ENCODE assay signal across 20 mouse cellular contexts in genomic region chr5:149088891-149089290, GRCm38 (mm10).
DNase-seq lines count a peak whose midpoint lies in the region; ATAC-seq and TF ChIP-seq lines count a peak whose summit lies in the region.
"Had no signal": no experiment of that assay in that cellular context is flagged by ENCODE, and none has a peak within 500 bp of the region (broad histone marks: within the 10 kb centered on the region; RNA-seq: fewer than 3 reads in every experiment).

No protein-coding gene starts in this region.

- no peak for TF ChIP-seq CTCF in lung, postnatal 0 days (IDR thresholded peaks at IDR 0.05)
- TF ChIP-seq CTCF in MEL (IDR thresholded peaks at IDR 0.05 in 2 of 3, conservative IDR thresholded peaks at IDR 0.05 in 1 of 3; ENCODE audit: control insufficient read depth in 1 of 3, insufficient read depth in 1 of 3, low read depth in 2 of 3, low read length in 3 of 3, poor library complexity in 1 of 3, severe bottlenecking in 1 of 3), result no peak

- H3K4me2 ChIP-seq in lung, postnatal 0 days (replicated peaks; ENCODE audit: low read depth, low read length), result no peak overlapping the region
- H3K4me2 ChIP-seq: embryonic facial prominence, embryonic 12.5 days; forebrain, embryonic 15.5 days; hindbrain, embryonic 13.5 days had no signal

- no peak for ATAC-seq in lung, postnatal 0 days
- peak; percentile 98 for ATAC-seq in megakaryocyte, adult 5-6 weeks (ENCODE audit: poor library complexity, severe bottlenecking)
- ATAC-seq: forebrain, embryonic 15.5 days; midbrain, embryonic 16.5 days had no signal

- no peak for TF ChIP-seq POLR2A in MEL (IDR thresholded peaks at IDR 0.05; ENCODE audit: control insufficient read depth in 1 of 2, insufficient read depth in 1 of 2, low read depth in 1 of 2, low read length in 2 of 2, poor library complexity in 1 of 2)

- 83% methylated on average over 6 of the region's 6 CpGs for WGBS in lung, postnatal 0 days
- 82% methylated on average over 6 of the region's 6 CpGs for WGBS in embryonic facial prominence, embryonic 10.5 days

- no peaks in the 10 kb centered on the region for H3K9me3 ChIP-seq in lung, postnatal 0 days (ENCODE audit: low read length)
- no peaks in the 10 kb centered on the region for H3K9me3 ChIP-seq in MEL (replicated peaks; ENCODE audit: insufficient read depth, low read length)
- H3K9me3 ChIP-seq in embryonic facial prominence, embryonic 10.5 days, result no peaks in the 10 kb centered on the region
- H3K9me3 ChIP-seq: embryonic facial prominence, embryonic 12.5 days; forebrain, embryonic 15.5 days; hindbrain, embryonic 13.5 days had no signal

- DNase-seq in lung, postnatal 0 days (ENCODE audit: low spot score), result peak; percentile 27
- no peak for DNase-seq in lung, postnatal 14 days
- DNase-seq in A20 (ENCODE audit: low read depth, low spot score), result peak; percentile 90
- peak; percentile 72 for DNase-seq in MEL (ENCODE audit: low read depth, low spot score)
- DNase-seq in thymus, postnatal 0 days (ENCODE audit: low spot score), result no peak
- no peak for DNase-seq in testis, postnatal 14 days (ENCODE audit: low spot score)
- no peak for DNase-seq in embryonic facial prominence, embryonic 10.5 days (ENCODE audit: low spot score)
- DNase-seq: cerebellum, adult 8-10 months; gastrocnemius, postnatal 25 days; kidney, adult 9 months; retina, postnatal 1 day; right cerebral cortex, postnatal 4 days; thymus, adult 18-20 months had no signal

- no peak for TF ChIP-seq EP300 in lung, postnatal 0 days (IDR thresholded peaks at IDR 0.05)
- TF ChIP-seq EP300 in MEL (IDR thresholded peaks at IDR 0.05; ENCODE audit: low read depth in 1 of 2, low read length in 2 of 2), result peak in 1 of 2 experiments; percentile 62; a peak in 2 of 4 replicates

- no peaks in the 10 kb centered on the region for H3K4me1 ChIP-seq in lung, postnatal 0 days (ENCODE audit: insufficient read depth, low read depth, low read length)
- H3K4me1 ChIP-seq in MEL (ENCODE audit: control insufficient read depth in 1 of 2, insufficient read depth in 2 of 2, low read length in 2 of 2), result peaks cover 7 to 36% of the 10 kb centered on the region in 2 experiments; a peak in 3 of 4 replicates
- H3K4me1 ChIP-seq in embryonic facial prominence, embryonic 10.5 days, result no peaks in the 10 kb centered on the region
- H3K4me1 ChIP-seq: embryonic facial prominence, embryonic 12.5 days; forebrain, embryonic 15.5 days; hindbrain, embryonic 13.5 days had no signal

- H3K27ac ChIP-seq in lung, postnatal 0 days (ENCODE audit: low read length), result no peak overlapping the region
- H3K27ac ChIP-seq in MEL (ENCODE audit: control insufficient read depth, low read depth, low read length), result no peak overlapping the region
- H3K27ac ChIP-seq in embryonic facial prominence, embryonic 10.5 days (replicated peaks), result no peak overlapping the region
- H3K27ac ChIP-seq: embryonic facial prominence, embryonic 12.5 days; forebrain, embryonic 15.5 days; hindbrain, embryonic 13.5 days had no signal

- no peak for TF ChIP-seq RAD21 in MEL (IDR thresholded peaks at IDR 0.05; ENCODE audit: low read depth, low read length)

- no peaks in the 10 kb centered on the region for H3K79me2 ChIP-seq in MEL (ENCODE audit: control insufficient read depth, insufficient read depth, low read length, poor library complexity)

- H3K27me3 ChIP-seq in lung, postnatal 0 days (replicated peaks; ENCODE audit: insufficient read depth, low read length), result no peaks in the 10 kb centered on the region
- no peaks in the 10 kb centered on the region for H3K27me3 ChIP-seq in MEL (ENCODE audit: control insufficient read depth in 1 of 2, insufficient read depth in 2 of 2, low read length in 2 of 2)
- no peaks in the 10 kb centered on the region for H3K27me3 ChIP-seq in embryonic facial prominence, embryonic 10.5 days (replicated peaks; ENCODE audit: low read depth, poor library complexity, severe bottlenecking)
- H3K27me3 ChIP-seq: embryonic facial prominence, embryonic 12.5 days; forebrain, embryonic 15.5 days; hindbrain, embryonic 13.5 days had no signal

- H3K9ac ChIP-seq in lung, postnatal 0 days (replicated peaks; ENCODE audit: low read depth), result no peak overlapping the region
- no peak overlapping the region for H3K9ac ChIP-seq in MEL (ENCODE audit: control insufficient read depth, low read depth, low read length, poor library complexity, severe bottlenecking)
- H3K9ac ChIP-seq: embryonic facial prominence, embryonic 12.5 days; forebrain, embryonic 15.5 days; hindbrain, embryonic 13.5 days had no signal

- no peaks in the 10 kb centered on the region for H3K36me3 ChIP-seq in lung, postnatal 0 days (ENCODE audit: insufficient read depth, low read length)
- H3K36me3 ChIP-seq in MEL (ENCODE audit: control insufficient read depth in 1 of 2, insufficient read depth in 2 of 2, low read length in 2 of 2), result peaks cover 0 to 19% of the 10 kb centered on the region in 2 experiments; a peak in 2 of 4 replicates
- H3K36me3 ChIP-seq in embryonic facial prominence, embryonic 10.5 days (replicated peaks), result no peaks in the 10 kb centered on the region
- H3K36me3 ChIP-seq: embryonic facial prominence, embryonic 12.5 days; forebrain, embryonic 15.5 days; hindbrain, embryonic 13.5 days had no signal

- no peak overlapping the region for H3K4me3 ChIP-seq in lung, postnatal 0 days (ENCODE audit: low read depth, low read length)
- no peak overlapping the region for H3K4me3 ChIP-seq in MEL (ENCODE audit: control insufficient read depth in 1 of 2, insufficient read depth in 1 of 2, low read depth in 2 of 2, low read length in 2 of 2)
- no peak overlapping the region for H3K4me3 ChIP-seq in embryonic facial prominence, embryonic 10.5 days
- H3K4me3 ChIP-seq: embryonic facial prominence, embryonic 12.5 days; erythroblast, embryonic 14.5 days; forebrain, embryonic 15.5 days; hindbrain, embryonic 13.5 days; megakaryocyte, embryonic 14.5 days had no signal

TF ChIP-seq in MEL, 35 proteins besides CTCF, POLR2A, EP300 and RAD21:
- no peak for TF ChIP-seq MYC (IDR thresholded peaks at IDR 0.05; ENCODE audit: low read depth, low read length)
- no peak for TF ChIP-seq BHLHE40 (IDR thresholded peaks at IDR 0.05; ENCODE audit: borderline replicate concordance, low read depth, low read length)
- TF ChIP-seq SMC3 (IDR thresholded peaks at IDR 0.05; ENCODE audit: low read depth, low read length), result no peak
- TF ChIP-seq UBTF (IDR thresholded peaks at IDR 0.05; ENCODE audit: borderline replicate concordance, insufficient read depth, low read depth, low read length), result no peak
- no peak for TF ChIP-seq GATA1 (IDR thresholded peaks at IDR 0.05; ENCODE audit: low read depth, low read length)
- no peak for TF ChIP-seq SIN3A (IDR thresholded peaks at IDR 0.05; ENCODE audit: low read length)
- no peak for TF ChIP-seq MAFK (IDR thresholded peaks at IDR 0.05; ENCODE audit: borderline replicate concordance, low read depth, low read length)
- TF ChIP-seq MAZ (IDR thresholded peaks at IDR 0.05; ENCODE audit: low read depth, low read length), result no peak
- TF ChIP-seq HCFC1 (IDR thresholded peaks at IDR 0.05; ENCODE audit: low read depth, low read length), result no peak
- TF ChIP-seq USF1 (IDR thresholded peaks at IDR 0.05; ENCODE audit: low read depth, low read length), result no peak
- TF ChIP-seq MEF2A (IDR thresholded peaks at IDR 0.05; ENCODE audit: extremely low read depth, insufficient replicate concordance, low read depth, low read length, poor library complexity, severe bottlenecking), result no peak
- no peak for TF ChIP-seq NELFE (IDR thresholded peaks at IDR 0.05; ENCODE audit: low read depth, low read length)
- no peak for TF ChIP-seq ETS1 (IDR thresholded peaks at IDR 0.05; ENCODE audit: low read depth, low read length)
- no peak for TF ChIP-seq ELF1 (IDR thresholded peaks at IDR 0.05; ENCODE audit: low read depth, low read length)
- TF ChIP-seq ZNF384 (IDR thresholded peaks at IDR 0.05; ENCODE audit: low read depth, low read length), result no peak

Comparison
In these comparisons a context has a peak if more than half of its experiments do, and no peak if none do; other contexts are left out.
1. DNase-seq: peak in lung, postnatal 0 days (single experiment), A20 (single experiment) and MEL (single experiment); none in lung, postnatal 14 days (single experiment), thymus, postnatal 0 days (single experiment), testis, postnatal 14 days (single experiment) and embryonic facial prominence, embryonic 10.5 days (single experiment).